Mouse (Mus musculus) thymus, postnatal 4 days (tissue): ENCODE data around the gene Gm42906.

ENCODE experiments used
- DNase-seq: peaks from one replicate; pipeline ENCODE4 v3.0.0; 2021

Gene Gm42906

DNA sequence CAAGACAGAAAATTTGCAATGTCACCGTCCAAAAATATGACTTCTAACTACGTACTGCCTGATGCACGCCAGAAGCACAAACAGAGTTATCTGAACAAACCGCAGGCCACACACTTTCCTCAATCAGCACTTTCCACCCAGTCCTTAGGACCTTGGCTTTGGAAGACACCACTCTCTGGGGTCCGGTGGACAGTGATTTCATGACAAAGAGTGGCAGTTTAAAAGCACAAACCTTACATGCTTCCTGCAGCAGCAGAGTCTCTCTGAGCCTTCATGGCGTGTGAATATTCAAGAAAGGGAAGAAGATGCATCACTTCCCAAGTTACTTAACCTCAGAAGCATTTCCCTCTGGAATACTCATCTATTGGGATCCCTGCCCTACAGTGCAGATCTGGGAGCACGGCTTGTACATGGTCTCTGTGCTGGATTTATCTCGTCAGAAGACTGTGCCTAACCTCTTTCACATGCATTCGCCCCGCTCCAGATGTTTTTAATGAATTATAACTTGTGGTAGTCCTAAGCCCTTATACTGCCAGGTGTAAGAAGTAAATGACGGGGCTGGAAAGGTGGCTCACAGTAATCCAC lies 244.2 kb downstream of the Gm42906 start:
- no peak for DNase-seq

DNA sequence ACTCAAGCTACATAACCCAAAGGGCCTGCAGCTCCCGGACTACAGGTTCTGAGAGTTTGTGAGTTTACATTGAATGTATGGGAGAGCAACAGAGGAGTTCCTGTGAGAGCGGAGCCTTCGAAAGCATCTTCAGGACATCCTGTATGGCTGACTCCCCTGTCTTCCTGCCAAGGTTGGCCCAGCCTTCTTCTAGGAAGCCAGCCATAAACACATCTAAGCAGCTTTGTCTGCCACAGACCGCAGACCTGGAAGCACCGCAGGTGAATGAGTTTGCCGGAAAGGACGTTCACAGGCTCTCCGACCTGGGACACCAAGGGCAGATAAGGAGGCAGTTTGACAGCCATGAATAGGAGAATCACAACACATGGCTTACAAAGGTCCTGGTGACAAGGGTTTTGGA lies 246.7 kb downstream of the Gm42906 start:
- DNase-seq = no peak

GRCm38 (mm10) chr5:151180176-151180785 lies 247.7 kb downstream of the Gm42906 start:
- no peak for DNase-seq

DNA sequence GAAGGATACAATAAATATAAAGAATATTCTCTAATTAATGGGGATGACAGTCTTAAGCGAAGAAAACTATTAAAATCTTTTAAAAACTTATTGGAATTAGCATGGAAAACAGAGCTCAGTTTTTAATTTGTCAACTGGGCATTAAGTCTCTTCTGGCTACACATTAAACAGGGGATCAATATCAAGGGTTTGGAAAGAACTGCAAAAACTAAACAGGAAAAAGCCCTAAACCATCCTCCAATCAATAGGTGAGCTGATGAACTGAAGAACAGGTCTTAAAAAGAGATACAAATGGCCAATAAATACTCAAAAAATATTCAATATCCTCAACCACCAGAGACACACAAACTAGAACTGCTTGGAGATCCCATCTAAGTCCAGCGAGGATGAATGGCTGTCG lies 250.8 kb downstream of the Gm42906 start:
- no peak for DNase-seq

DNA sequence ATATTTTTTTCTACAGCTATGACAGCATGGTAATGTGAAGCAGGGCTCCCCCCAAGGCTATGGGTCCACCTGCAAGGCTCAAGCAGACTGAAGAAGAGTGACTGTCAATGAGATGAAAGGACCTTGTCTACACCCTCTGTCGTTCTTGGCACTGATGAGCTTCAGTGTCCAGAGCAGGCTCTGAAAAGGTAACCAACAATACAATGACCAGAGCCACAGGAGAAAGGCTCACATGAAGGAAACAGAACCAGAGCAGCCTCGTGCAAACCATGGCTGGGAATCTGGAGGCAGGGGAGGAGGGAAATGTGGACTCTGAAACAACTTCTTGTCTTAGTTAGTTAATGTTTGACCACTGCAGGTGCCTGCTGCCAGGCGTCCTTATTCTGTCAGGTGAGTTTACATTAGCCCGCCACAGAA lies 252.1 kb downstream of the Gm42906 start:
- DNase-seq = no peak

GRCm38 (mm10) chr5:151174485-151175460 lies 253.2 kb downstream of the Gm42906 start:
- no peak for DNase-seq

DNA sequence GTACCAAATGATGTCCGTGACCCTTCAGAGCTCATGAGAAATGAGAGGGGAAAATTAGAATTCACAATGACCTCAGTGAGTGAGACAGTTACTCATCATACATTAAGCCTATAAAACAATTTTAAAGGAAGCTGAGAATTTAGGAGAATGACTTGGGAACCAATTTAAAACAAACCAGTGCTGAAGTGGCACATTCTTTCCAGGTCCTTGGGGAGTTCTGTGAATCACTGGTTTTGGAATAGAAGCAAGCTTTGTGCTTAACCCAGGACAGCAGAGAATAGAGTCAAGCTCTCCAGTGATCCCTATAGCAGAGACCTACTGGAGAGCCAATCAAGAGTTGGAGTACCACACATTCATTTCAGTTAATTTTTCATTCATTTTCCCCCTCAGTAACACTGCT lies 254.2 kb downstream of the Gm42906 start:
- DNase-seq = no peak

GRCm38 (mm10) chr5:151170168-151170750 lies 257.7 kb downstream of the Gm42906 start:
- DNase-seq = no peak

- DNase-seq = no peak
These were observed 259.8 kb downstream of the Gm42906 start for GRCm38 (mm10) chr5:151168191-151168590.

- no peak for DNase-seq
These were observed 260.3 kb downstream of the Gm42906 start for GRCm38 (mm10) chr5:151167641-151168040.

DNA sequence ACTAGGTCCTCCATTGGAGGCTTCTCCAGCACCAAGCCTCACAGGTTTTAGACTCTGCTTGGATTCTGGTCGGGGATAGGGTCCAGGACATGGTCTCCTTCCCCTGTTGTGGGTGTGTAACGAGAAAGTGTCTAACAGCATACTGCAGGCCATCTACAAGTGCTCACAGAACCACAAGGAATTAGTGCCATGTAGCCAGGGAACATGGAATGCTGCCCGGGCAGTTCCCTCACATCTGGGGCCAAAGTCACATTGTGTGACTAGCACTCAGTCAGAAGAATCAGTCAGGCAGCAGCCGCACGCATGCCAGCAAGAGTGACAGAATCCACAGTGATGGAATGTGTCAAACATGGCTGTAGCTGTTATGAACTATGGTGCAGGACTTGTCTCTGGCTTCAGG lies 261.7 kb downstream of the Gm42906 start:
- no peak for DNase-seq

DNA sequence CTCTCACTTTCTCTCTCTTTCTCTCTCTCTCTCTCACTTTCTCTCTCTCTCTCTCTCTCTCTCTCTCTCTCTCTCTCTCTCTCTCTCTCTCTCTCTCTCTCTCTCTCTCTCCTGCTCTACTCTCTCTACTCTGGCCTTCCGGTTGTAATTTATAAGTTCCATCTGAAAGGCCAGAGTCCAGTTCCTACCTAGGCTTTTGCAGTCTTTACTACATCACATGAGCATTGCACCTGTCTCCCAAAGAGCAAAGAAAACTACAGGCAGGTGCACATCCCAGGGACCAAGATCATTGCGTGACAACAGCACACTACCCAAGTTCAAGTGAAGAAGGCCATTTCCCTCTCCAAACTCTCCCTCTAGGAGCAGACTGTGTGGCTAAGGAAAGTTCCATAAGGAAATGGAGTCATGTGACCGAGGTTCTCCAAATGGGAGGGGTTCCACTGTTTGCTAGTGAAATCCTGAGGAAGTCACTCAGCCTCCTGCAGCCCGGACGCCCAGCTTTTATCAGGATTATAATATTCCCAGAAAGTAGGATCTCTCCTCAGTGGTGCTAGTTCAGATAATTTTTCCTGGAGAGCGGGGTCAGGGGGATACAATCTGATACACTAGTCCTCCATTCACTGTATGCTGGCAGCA lies 262.5 kb downstream of the Gm42906 start:
- no peak for DNase-seq

DNA sequence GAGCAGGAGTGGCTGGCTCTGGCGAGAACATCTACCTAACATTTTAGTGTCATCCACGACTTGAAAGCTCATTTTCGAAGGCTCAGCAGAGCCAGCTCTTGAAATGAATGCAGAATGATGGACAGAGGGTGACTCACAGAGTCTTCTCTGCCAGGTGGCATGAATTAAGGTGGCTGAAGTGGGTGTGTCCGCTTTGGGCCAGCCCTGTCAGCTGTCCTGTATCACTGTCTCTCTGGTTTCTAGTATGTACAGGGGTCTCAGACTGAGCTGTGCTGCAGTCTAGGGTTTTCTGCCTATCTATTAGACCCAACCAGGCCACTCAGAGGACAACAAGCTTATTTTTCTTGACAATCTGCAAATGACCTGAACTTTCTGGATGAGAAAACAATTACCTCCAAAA lies 263.1 kb downstream of the Gm42906 start:
- no peak for DNase-seq

DNA sequence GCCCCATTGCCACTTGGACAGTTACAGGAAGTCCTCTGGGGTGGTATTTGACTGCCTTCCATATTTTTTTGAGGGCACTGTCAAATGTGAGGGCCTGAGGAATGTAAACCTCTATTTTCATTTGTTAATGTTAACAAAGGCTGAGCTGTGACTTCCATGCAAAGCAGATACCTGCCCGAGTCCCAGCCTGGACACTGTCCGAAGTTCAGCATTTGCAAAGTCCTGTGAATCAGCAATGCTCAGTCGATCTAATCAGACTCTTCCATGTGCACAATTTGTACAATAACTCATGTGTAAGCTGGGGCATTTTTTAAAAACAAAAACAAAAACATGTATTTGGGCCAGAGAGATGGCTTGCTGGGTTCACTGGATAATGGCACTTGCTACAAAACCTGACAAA lies 265.3 kb downstream of the Gm42906 start:
- no peak for DNase-seq

GRCm38 (mm10) chr5:151155247-151155646 lies 272.7 kb downstream of the Gm42906 start:
- DNase-seq = no peak

DNA sequence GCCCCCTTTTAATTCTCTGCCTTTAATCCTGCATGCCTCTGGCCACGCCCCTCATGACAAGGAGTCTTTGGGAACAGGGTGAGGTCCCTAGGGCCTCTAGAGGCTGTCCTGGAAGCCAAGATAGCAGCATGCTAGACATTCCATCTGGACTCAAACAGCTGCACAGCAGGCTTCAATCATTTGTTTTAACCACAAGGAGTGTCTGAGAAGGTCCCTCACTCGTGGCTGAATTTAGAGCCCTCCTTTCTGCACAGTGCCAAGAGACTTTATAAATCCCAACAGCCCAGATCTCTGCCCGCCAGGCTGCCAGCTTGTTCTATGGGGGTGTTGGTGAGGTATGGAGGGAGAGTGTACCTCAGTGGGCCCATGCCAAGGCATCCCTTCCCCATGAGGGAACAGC lies 273.2 kb downstream of the Gm42906 start:
- no peak for DNase-seq

DNA sequence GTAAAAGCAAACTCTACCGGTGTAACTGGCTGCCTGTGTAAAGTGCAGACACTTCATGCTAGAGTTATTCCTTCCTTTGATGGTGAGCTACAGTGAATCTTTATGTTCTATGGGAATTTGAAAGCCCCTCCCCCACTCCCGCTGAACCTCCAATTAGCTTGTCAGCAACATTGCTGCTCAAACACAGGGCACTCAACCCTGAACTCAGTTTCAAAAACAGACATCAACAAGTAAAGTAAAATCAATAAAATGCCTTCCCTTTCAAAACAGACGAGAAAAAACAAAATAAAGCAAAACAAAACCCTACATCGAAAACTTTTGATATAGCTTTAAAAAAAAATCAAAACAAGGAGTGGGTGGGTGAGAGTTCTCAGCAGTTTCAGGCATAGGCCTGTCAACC lies 273.9 kb downstream of the Gm42906 start:
- DNase-seq = no peak

DNA sequence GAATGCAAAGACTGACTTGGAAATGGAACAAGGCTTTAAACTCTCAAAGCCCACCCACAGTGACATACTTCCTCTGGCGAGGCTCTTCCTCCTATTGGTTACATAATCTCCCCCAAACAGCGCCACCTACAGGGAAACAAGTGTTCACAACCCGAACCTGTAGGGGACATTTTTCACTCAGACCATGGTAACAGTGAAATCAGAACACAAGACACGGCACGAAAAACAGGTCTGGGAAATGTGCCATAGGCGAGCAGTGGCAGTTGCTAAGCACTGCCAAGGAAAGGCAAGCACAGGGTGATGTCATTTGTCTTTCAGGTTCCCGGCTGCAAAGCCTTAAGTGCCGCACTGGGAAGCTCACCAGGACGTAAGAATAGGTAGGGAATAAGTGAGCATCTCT lies 276.4 kb downstream of the Gm42906 start:
- no peak for DNase-seq

DNA sequence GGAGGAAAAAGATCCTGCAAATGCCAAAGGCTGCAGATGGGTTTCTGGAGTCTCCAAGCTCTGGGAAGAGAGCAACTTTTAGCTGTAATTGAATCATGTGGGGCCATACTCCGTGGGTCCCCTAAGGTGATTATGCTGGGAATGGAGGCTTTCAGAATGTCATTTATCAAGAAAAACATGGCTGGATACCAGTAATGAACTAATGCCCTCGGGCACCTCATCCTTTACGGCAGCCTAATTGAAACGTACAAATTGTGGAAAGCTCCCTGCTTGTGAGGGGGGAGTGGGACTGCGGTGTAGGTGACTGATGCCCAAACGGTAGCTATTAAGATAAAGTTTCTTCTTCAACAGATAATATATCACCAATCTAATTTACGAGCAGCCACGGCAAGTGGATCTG lies 278.5 kb downstream of the Gm42906 start:
- no peak for DNase-seq

GRCm38 (mm10) chr5:151148079-151148478 lies 279.9 kb downstream of the Gm42906 start:
- no peak for DNase-seq

DNA sequence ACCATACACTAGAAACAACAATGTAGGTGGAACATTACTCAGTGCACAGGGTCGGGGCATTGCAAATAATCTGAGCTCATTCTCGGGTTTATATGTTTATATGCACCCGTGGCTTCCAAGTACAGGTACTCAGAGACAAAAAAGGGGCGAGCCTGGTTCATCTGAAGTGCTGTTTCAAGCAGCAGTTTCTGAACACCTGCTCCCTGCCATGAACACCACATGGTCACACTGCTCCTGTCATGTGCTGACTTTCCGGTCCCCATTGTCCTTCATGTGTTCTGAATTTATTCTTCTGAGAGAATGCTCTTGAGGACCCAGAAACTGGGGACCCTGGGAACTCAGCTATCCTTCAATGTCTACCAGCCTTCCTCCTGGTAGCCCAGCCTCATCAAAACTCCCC lies 282.2 kb downstream of the Gm42906 start:
- no peak for DNase-seq

DNA sequence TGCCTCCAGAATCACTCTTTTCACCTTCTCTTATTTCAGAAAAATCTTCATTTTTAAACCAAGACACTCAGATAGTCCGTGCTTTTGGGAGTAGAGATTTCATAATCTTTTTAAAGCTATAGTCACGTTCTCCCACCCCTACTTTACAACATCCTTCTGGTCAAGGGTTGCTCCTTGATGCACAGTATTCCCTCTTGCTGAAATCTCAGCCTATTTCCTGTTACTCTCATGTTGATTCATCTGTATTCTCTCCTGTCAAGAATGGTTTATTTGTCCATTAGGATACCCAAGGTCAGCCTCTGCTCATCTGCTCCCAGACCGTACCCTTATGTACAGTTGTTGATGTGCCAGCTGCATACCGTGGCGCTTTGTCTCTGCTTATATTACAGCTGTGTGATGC lies 284.0 kb downstream of the Gm42906 start:
- DNase-seq = no peak
